Mouse (Mus musculus) liver, embryonic 16.5 days (tissue): Measurements from ENCODE around the gene Cd151. TPM values are rescaled to one million over a fixed set of nuclear protein-coding genes. Genes with fewer than 3 reads are reported as not detected.

Experiments used
- ATAC-seq: fragments of 200-750 bp; cut with Nextera tagmentation; 2 replicates; pipeline ENCODE4 v1.8.0; 2017; ENCODE audit warnings: low read depth, mild to moderate bottlenecking, moderate number of reproducible peaks, moderate library complexity
- H3K27ac ChIP-seq: fragments of 300-500 bp; sonication (generic); 2 replicates; pipeline ENCODE4 v1.5.1; 2014; ENCODE audit warnings: mild to moderate bottlenecking, low read length
- H3K27me3 ChIP-seq: fragments of 300-500 bp; sonication (generic); 2 replicates; pipeline ENCODE4 v1.6.1; 2014; ENCODE audit warnings: low read depth, low read length, mixed read lengths; ENCODE audit not compliant: control insufficient read depth, insufficient read depth
- H3K36me3 ChIP-seq: fragments of 300-500 bp; sonication (generic); 2 replicates; pipeline ENCODE4 v1.6.1; 2014; ENCODE audit warnings: mild to moderate bottlenecking; ENCODE audit not compliant: control insufficient read depth, insufficient read depth
- H3K4me1 ChIP-seq: fragments of 300-500 bp; sonication (generic); 2 replicates; pipeline ENCODE4 v1.6.1; 2014; ENCODE audit warnings: low read depth, low read length, mixed read lengths; ENCODE audit not compliant: control insufficient read depth
- H3K4me2 ChIP-seq: fragments of 300-500 bp; sonication (generic); 2 replicates; pipeline ENCODE4 v1.6.1; 2014; ENCODE audit warnings: low read depth, low read length, mixed read lengths
- H3K4me3 ChIP-seq: fragments of 300-500 bp; sonication (generic); 2 replicates; pipeline ENCODE4 v1.5.1; 2014; ENCODE audit warnings: low read depth, mild to moderate bottlenecking, low read length
- H3K9ac ChIP-seq: fragments of 300-500 bp; sonication (generic); 2 replicates; pipeline ENCODE4 v1.6.1; 2014; ENCODE audit warnings: low read depth, low read length
- H3K9me3 ChIP-seq: fragments of 300-500 bp; sonication (generic); replicated peaks from 2 replicates; pipeline ENCODE4 v1.6.1; 2016; ENCODE audit warnings: low read length; ENCODE audit not compliant: control insufficient read depth
- WGBS: fragments of 180-500 bp; shearing (Covaris S2); extraction: QIAGEN DNeasy Blood & Tissue Kit; methylation state at CpG from one replicate; pipeline ENCODE4 v1.1.7; 2014; ENCODE audit not compliant: insufficient replicate concordance; 5-methylcytosine and 5-hydroxymethylcytosine counted together
- polyA plus RNA-seq: library from polyadenylated mRNA; unstranded; fragments of >200 nt; fragmentation: Nextera tagmentation; extraction: Ambion mirVana; gene quantifications from 2 replicates; pipeline ENCODE4 v1.2.1, GENCODE M21; 2015

Cd151 gene
- polyA plus RNA-seq, 1 experiment from 2014 or later, result 6.9 TPM

- ATAC-seq, result peak; percentile 76
- Histone ChIP-seq H3K36me3 (peaks cover 30% of the 10 kb centered on the region), H3K4me1 (peaks cover 26% of the 10 kb centered on the region), H3K27me3 (no peaks in the 10 kb centered on the region), H3K27ac (peak overlapping the region; percentile 95), H3K4me2 (peak overlapping the region; percentile 79), H3K4me3 (peak overlapping the region; percentile 77), H3K9ac (peak overlapping the region; percentile 67), H3K9me3 (no peaks in the 10 kb centered on the region)
These were observed 41.0 kb downstream of the Cd151 start for GRCm38 (mm10) chr7:141508160-141508559.

GRCm38 (mm10) chr7:141510196-141510595 is 43.0 kb downstream of the Cd151 start:
- Histone ChIP-seq H3K4me1 (peaks cover 26% of the 10 kb centered on the region), H3K27ac (no peak overlapping the region), H3K4me2 (no peak overlapping the region), H3K4me3 (no peak overlapping the region), H3K9ac (no peak overlapping the region), H3K36me3 (peaks cover 43% of the 10 kb centered on the region), H3K27me3 (no peaks in the 10 kb centered on the region), H3K9me3 (no peaks in the 10 kb centered on the region)
- WGBS, result 84% methylated on average over 5 of the region's 5 CpGs
- ATAC-seq, result no peak

DNA sequence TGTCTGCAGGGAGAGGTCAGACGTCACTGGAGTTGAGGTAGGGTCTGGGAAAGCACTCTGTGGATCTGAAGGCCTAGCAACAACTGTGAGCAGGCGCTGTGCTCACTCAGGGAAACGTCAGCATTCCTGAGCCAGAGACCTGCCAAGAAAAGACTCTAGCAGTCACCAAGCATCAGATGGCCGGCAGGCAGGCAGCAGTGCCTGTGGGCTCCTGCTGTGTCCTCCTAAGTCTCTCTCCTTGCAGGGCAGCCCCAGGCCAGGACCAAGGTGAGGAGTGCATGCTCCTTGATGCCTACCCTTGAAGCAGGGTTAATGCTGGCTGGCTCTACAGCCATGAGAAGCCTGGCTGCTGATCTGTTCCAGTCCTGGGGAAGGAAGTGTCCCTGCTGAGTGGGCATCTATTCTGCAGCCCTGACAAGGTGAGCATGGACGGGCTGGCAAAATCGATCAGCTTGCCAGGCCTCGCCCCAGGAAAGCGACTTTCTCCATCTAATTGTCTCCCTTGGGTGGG is 43.5 kb downstream of the Cd151 start:
- 86% methylated on average over 8 of the region's 8 CpGs for WGBS
- Histone ChIP-seq H3K4me3 (no peak overlapping the region), H3K4me1 (peaks cover 26% of the 10 kb centered on the region), H3K27ac (no peak overlapping the region), H3K36me3 (peaks cover 43% of the 10 kb centered on the region), H3K9me3 (no peaks in the 10 kb centered on the region), H3K9ac (no peak overlapping the region), H3K4me2 (no peak overlapping the region), H3K27me3 (no peaks in the 10 kb centered on the region)
- ATAC-seq, result no peak

DNA sequence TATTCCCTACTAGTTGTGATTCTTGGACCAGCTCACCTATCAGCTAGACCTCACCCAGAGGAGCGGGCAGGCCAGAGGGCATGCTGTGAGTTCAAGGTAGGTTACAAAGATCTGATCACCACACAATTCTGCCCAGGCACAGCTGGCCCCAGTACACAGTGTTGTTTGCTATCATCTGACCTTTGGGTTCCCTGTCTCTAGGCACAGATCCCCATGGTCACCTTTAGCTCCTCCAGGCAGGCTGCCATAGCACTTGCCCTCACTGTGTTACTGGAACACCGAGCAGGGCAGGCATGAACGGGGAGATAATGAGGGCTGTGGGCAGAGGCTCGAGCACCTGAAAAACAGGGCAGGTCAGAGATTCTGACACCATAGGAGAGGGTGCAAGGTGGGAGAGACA is 50.4 kb downstream of the Cd151 start:
- ATAC-seq, result peak; percentile 75
- Histone ChIP-seq H3K9me3 (no peaks in the 10 kb centered on the region), H3K36me3 (peaks cover 15% of the 10 kb centered on the region)

DNA sequence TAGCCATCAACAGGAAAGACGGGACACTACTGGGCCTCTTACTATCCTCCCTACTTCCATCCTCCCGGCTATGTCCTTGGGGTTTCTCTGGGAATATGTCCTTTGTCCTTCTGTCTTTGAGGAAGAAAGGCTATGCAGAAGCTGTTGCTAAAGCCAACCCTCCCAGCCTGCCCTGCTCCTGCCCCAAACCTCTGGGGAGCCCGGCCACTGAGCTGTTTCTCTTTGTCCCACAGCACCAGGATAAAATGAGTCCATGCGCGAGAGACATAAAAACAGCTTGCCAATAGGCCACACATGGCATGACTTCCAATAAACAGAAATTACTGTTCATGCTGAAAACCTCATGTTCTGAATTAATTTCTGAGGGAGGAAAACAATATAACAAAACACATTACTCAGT is 51.1 kb downstream of the Cd151 start:
- Histone ChIP-seq H3K27me3 (no peaks in the 10 kb centered on the region), H3K4me3 (no peak overlapping the region), H3K4me2 (no peak overlapping the region), H3K27ac (peak overlapping the region; percentile 25; the same call in 1 of the 2 replicates), H3K36me3 (peaks cover 12% of the 10 kb centered on the region), H3K9ac (no peak overlapping the region), H3K9me3 (no peaks in the 10 kb centered on the region), H3K4me1 (peaks cover 23% of the 10 kb centered on the region)
- no peak for ATAC-seq
- 90% methylated on average over 5 of the region's 5 CpGs for WGBS

More for the DNA sequence above, 50.4 kb downstream of the Cd151 start:
- Histone ChIP-seq H3K4me2 (no peak overlapping the region), H3K27ac (peak overlapping the region; percentile 27), H3K9ac (no peak overlapping the region), H3K4me3 (no peak overlapping the region), H3K27me3 (no peaks in the 10 kb centered on the region), H3K4me1 (peaks cover 23% of the 10 kb centered on the region)
- WGBS, result 45% methylated on average over 4 of the region's 4 CpGs

DNA sequence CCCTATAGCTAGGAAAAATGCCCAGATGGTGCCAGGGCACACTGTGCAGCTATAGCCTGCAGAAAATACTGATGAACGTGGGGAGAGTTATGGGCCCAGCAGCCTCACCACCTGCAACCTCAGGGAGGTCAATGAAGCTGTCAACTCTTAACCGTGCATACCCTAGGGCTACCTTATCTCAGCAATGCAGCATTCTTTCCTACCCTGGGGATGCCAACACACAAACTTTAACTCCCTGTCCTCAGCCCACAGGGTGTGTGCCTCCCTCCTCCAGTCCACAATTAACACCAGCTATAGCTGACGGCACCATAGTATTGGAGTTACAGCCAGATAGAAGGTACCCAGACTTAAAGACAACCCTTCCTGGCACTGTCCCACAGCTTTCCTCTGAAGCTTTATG is 51.7 kb downstream of the Cd151 start:
- no peak overlapping the region for H3K4me3 ChIP-seq
- H3K4me2 ChIP-seq, result no peak overlapping the region
- WGBS, result 27% methylated on average over 3 of the region's 3 CpGs
- H3K9me3 ChIP-seq, result no peaks in the 10 kb centered on the region
- H3K9ac ChIP-seq, result no peak overlapping the region
- H3K4me1 ChIP-seq, result peaks cover 23% of the 10 kb centered on the region
- peak overlapping the region; percentile 27; the same call in 1 of the 2 replicates for H3K27ac ChIP-seq
- peak; percentile 78 for ATAC-seq
- peaks cover 6% of the 10 kb centered on the region for H3K36me3 ChIP-seq
- no peaks in the 10 kb centered on the region for H3K27me3 ChIP-seq

GRCm38 (mm10) chr7:141519795-141520194 is 52.6 kb downstream of the Cd151 start:
- Histone ChIP-seq H3K27me3 (no peaks in the 10 kb centered on the region), H3K4me3 (no peak overlapping the region), H3K4me1 (peaks cover 23% of the 10 kb centered on the region), H3K27ac (no peak overlapping the region), H3K9me3 (no peaks in the 10 kb centered on the region), H3K36me3 (peaks cover 2% of the 10 kb centered on the region; the same call in 1 of the 2 replicates), H3K4me2 (no peak overlapping the region), H3K9ac (no peak overlapping the region)
- 67% methylated on average over 1 of the region's 1 CpGs for WGBS
- no peak for ATAC-seq

Other genes with a start within 250 kb of the Cd151 start
- 23.8 and 28.5 TPM in 2 replicates for gene Phrf1, start 238.6 kb upstream of the Cd151 start, polyA plus RNA-seq
- 7.7 and 8.2 TPM in 2 replicates for gene Irf7, start 200.9 kb upstream of the Cd151 start, polyA plus RNA-seq
- 0.42 and 1.6 TPM in 2 replicates for gene Cdhr5, start 190.6 kb upstream of the Cd151 start, polyA plus RNA-seq
- 1.4 TPM in 1 of 2 replicates, not detected in the other for gene Sct, start 188.3 kb upstream of the Cd151 start, polyA plus RNA-seq
- not detected in 2 replicates for gene Drd4, start 175.4 kb upstream of the Cd151 start, polyA plus RNA-seq
- 11.6 and 13.6 TPM in 2 replicates for gene Deaf1, start 139.7 kb upstream of the Cd151 start, polyA plus RNA-seq
- gene Tmem80, start 139.7 kb upstream of the Cd151 start, polyA plus RNA-seq, result 13.9 and 16.7 TPM in 2 replicates
- gene Eps8l2, start 128.5 kb upstream of the Cd151 start, polyA plus RNA-seq, result 26.0 and 34.0 TPM in 2 replicates
- gene Taldo1, start 75.2 kb upstream of the Cd151 start, polyA plus RNA-seq, result 373 and 397 TPM in 2 replicates
- gene Gatd1, start 53.3 kb upstream of the Cd151 start, polyA plus RNA-seq, result 13.5 and 14.3 TPM in 2 replicates
- not detected in 2 replicates for gene Cend1, start 37.9 kb upstream of the Cd151 start, polyA plus RNA-seq
- 18.7 and 20.7 TPM in 2 replicates for gene Slc25a22, start 29.5 kb upstream of the Cd151 start, polyA plus RNA-seq
- gene Pidd1, start 23.4 kb upstream of the Cd151 start, polyA plus RNA-seq, result 8.8 and 9.7 TPM in 2 replicates
- gene Rplp2, start 20.0 kb upstream of the Cd151 start, polyA plus RNA-seq, result 644 and 698 TPM in 2 replicates
- 14.9 and 15.5 TPM in 2 replicates for gene Pnpla2, start 12.2 kb upstream of the Cd151 start, polyA plus RNA-seq
- gene Cracr2b, start 6.3 kb upstream of the Cd151 start, polyA plus RNA-seq, result 3.7 and 4.8 TPM in 2 replicates
- 36.4 and 39.2 TPM in 2 replicates for gene Polr2l, start 7.7 kb downstream of the Cd151 start, polyA plus RNA-seq
- 46.1 and 47.2 TPM in 2 replicates for gene Tspan4, start 7.8 kb downstream of the Cd151 start, polyA plus RNA-seq
- gene Chid1, start 72.5 kb downstream of the Cd151 start, polyA plus RNA-seq, result 25.3 and 26.6 TPM in 2 replicates
- 66.7 and 70.7 TPM in 2 replicates for gene Ap2a2, start 94.8 kb downstream of the Cd151 start, polyA plus RNA-seq
- 2.8 and 3.1 TPM in 2 replicates for gene Muc6, start 187.9 kb downstream of the Cd151 start, polyA plus RNA-seq
- gene Muc2, start 222.9 kb downstream of the Cd151 start, polyA plus RNA-seq, result 0.24 TPM in 1 of 2 replicates, not detected in the other